Mouse (Mus musculus): ENCODE data around the gene Rhox4c.
"Not testable (repeated sequence)": the region's sequence is repeated elsewhere in the genome, so short reads cannot be mapped to it uniquely, and the experiment has no call there.

The Rhox4c gene

DNA sequence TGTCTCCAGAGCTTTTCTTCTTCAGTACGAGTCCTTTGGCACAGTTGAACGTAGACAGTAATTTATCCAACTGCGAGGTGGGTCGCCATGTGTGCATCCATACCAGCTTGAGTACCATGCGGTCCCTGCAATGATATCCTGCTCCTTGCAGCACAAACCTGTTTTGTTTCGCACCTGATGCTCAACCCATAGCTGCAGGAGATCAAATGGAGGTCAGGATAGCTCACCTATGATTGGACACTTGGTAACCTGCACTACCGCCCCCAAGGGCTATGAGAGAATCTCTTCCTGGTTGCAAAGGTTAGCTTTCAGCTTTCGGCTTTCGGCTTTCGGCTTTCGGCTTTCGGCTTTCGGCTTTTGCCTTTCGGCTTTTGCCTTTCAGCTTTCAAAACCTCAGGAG lies at the start of gene Rhox4c:
Gene Rhox4c, plus strand, starts transcription at position 301 of the 400 bp plus-strand sequence.
- in situ Hi-C loops (cut with MboI; ENCODE audit: low sequenced_read_pairs): not testable (repeated sequence)

GRCm38 (mm10) chrX:37432194-37432593 lies 47.9 kb upstream of the Rhox4c start, which contains the start of gene Rhox4b:
Gene Rhox4b (plus strand): TSS chrX:37432494.
- in situ Hi-C loops (cut with MboI; ENCODE audit: low sequenced_read_pairs): not testable (repeated sequence)

- in situ Hi-C loops (cut with MboI; ENCODE audit: low sequenced_read_pairs): not testable (repeated sequence)
Measured at GRCm38 (mm10) chrX:37453380-37453779, 26.8 kb upstream of the Rhox4c start, which contains the start of gene Rhox2c. Gene Rhox2c (plus strand): TSS chrX:37453680.

- in situ Hi-C loops (cut with MboI; ENCODE audit: low sequenced_read_pairs): not testable (repeated sequence)
Measured at GRCm38 (mm10) chrX:37458285-37458684, 21.9 kb upstream of the Rhox4c start, which contains the start of gene Rhox3c. Gene Rhox3c (plus strand): TSS chrX:37458585.

DNA sequence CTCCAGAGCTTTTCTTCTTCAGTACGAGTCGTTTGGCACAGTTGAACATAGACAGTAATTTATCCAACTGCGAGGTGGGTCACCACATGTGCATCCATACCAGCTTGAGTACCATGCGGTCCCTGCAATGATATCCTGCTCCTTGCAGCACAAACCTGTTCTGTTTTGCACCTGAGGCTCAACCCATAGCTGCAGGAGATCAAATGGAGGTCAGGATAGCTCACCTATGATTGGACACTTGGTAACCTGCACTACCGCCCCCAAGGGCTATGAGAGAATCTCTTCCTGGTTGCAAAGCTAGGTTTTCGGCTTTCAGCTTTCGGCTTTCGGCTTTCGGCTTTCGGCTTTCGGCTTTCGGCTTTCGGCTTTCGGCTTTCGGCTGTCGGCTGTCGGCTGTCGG lies 33.9 kb downstream of the Rhox4c start, which contains the start of gene Rhox4d:
Gene Rhox4d, plus strand, starts transcription at position 301 of the 400 bp plus-strand sequence.
- in situ Hi-C loops (cut with MboI; ENCODE audit: low sequenced_read_pairs): not testable (repeated sequence)

- in situ Hi-C loops (cut with MboI; ENCODE audit: low sequenced_read_pairs): not testable (repeated sequence)
Measured at GRCm38 (mm10) chrX:37530152-37530551, 50.0 kb downstream of the Rhox4c start, which contains the start of gene Rhox2e. Gene Rhox2e (plus strand): TSS chrX:37530452.
